Mouse (Mus musculus) megakaryocyte progenitor cell, adult 5-6 weeks (primary cell): ENCODE results near the gene Gm20517. TPM values are rescaled to one million over a fixed set of nuclear protein-coding genes. Genes with fewer than 3 reads are reported as not detected.

Source experiments
- ATAC-seq: replicated peaks from 2 replicates; pipeline ENCODE4 v1.8.0; 2016; ENCODE audit warnings: mild to moderate bottlenecking, moderate TSS enrichment, inconsistent platforms; ENCODE audit not compliant: poor library complexity
- total RNA-seq, 2 experiments: library from RNA; stranded (forward) in 1 of 2; stranded (reverse) in 1 of 2; fragments of 157-497, 149-512 nt in 1 of 2; fragments of 200-1000 nt in 1 of 2; gene quantifications; 2 replicates each; pipeline versions ENCODE4 v1.2.3 to v1.2.4; 2015 to 2017

The Gm20517 gene
- total RNA-seq, 2 experiments from 2014 or later = 2.2 to 3.4 TPM

GRCm38 (mm10) chr17:47672311-47673111 lies 61.1 kb downstream of the Gm20517 start:
- peak; percentile 62 for ATAC-seq

DNA sequence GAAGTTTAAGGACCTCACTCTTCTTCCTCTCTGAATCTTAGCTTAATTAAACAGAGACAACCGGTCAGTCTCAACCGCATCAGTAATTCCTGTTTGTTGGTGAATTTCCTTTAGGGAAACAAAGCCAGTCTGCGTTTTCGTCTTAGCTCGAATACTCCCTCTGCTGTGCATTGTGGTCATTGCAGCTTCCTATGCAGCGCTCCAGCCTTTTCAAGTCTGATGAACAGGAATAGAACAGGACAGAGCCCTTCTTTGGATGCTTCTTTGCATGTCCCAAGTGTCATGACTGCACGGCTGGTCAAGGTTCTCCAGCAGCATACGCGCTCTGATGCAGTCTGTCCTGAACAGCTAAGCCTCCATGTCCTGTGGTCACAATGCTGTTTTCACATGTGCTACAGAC lies 65.2 kb downstream of the Gm20517 start:
- peak; percentile 81 for ATAC-seq

DNA sequence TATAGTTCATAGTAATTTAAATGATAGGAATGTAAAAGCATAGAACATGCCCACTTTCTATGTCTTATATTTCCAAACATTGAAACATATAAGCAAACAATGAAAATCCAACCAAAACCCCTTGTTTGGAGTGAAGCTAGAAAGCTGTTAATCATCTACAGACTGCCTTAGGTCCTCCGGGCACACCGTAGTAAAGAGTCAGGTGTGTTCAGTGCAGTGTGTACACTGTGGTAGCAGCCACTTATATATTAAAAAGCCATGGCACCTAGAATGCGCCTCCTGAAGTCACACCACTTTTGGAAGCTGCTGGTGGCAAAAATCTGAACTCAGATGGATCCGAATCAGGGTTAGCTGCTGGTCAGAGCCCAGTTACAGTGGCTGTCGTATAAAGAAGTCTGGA lies 66.8 kb downstream of the Gm20517 start:
- no peak for ATAC-seq

- ATAC-seq = no peak
These were observed 67.3 kb downstream of the Gm20517 start for GRCm38 (mm10) chr17:47678702-47679101.

- peak; percentile 47; the same call in 1 of the 2 replicates for ATAC-seq
These were observed 71.4 kb downstream of the Gm20517 start for GRCm38 (mm10) chr17:47682836-47683235.

DNA sequence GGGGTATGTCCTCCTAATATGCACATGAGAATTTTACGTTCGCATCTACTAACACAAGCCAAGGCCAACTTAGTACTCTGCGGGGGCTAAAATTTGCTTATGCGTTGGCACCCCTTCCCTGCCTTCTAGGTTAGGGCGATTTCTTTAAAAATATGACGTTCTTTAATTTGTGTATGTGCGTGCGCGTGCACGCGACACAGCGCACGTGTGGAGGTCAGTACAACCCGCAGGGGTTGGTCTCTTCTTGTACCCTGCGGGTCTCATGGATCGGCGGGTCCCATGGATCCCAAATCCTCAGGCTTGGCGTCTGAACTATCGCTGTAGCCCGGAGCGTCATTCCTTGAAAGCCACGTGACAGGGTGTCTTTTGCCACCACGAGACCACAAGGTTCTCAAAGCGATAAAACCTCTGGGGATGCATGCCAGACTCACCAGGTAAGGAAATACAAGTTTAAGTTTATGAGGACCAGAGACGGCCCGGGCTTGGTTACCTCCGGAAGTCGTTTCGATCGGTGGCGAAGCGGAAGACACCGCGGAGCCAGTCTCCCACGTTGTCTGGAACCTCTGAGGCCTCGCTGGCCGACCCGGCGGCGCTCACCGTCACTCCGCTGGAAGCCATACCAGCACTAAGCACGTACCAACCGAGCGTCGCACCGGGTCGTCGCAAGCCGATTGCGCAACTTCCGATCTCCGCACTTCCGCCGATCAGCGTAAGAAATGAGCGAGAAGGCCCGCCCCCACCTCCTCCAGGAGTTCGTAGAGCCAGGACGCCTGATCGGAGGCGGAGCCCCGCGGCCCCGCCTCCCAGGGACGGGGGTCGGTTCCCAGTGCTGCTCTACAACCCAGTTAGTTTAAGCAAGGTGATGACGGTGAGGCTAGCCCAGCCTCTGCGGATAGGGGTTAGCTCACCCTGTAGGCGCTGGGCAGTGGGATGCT lies 76.3 kb downstream of the Gm20517 start:
- ATAC-seq = peak; percentile 90

GRCm38 (mm10) chr17:47688344-47688607 lies 76.9 kb downstream of the Gm20517 start, which contains the start of gene Tomm6:
Tomm6 (minus strand) TSS chr17:47688386.
- ATAC-seq = no peak

DNA sequence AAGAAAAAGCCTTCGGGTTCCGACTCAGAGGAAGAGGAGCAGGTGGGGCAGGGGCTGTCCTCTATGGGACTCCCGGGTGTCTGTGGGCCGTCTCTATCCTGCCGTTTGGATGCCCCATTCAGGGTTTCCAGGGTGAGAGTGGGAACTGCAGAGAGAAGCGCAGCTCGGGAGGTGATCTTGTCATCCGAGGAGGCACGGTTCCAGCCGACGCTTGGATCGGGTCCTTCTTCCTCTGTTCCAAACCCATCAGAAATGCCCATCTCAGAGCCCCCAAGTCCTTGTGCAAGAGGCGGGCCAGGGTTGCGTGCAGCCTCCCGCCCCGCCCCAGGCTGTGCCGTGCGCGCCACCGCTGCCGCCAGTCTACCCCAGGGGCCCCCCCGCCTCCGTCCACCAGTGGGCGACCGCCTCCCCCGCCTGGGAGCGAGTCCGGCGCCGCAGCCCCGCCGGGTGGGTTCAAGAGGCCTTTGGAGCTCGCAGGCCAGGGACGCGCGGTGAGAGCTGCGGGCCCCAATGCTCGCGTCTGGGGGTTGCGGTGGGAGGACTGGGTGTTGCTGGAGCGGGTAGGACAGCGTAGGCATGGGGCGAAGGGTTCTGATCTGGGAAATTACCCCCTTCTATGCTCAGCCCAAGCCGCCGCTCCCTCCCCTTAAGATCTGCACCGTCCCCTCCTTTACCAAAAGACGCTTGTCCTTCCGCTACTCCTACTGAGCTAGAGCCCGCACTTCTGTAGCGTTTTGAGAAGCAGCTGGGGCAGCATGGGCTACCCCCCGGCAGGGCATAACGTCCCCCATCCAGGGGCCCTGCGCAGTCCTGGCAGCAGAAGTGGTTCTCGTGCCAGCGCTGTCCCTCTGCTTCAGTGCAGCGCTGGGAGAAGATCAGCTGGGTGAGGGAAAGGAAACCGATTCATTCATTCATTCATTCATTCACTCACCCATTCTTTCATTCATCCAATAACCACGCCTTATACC lies 77.5 kb downstream of the Gm20517 start, which contains the start of gene Frs3:
TSS of gene Frs3 (plus strand) at position 423 of the 968 bp plus-strand sequence.
- peak; percentile 39 for ATAC-seq

GRCm38 (mm10) chr17:47689894-47690293 lies 78.5 kb downstream of the Gm20517 start:
- no peak for ATAC-seq

GRCm38 (mm10) chr17:47691650-47692049 lies 80.3 kb downstream of the Gm20517 start:
- no peak for ATAC-seq

- ATAC-seq = no peak
These were observed 82.5 kb downstream of the Gm20517 start for GRCm38 (mm10) chr17:47693671-47694441.

DNA sequence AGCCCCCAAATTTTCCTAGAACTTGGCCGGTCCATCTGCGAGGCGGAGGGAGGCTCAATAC lies 82.9 kb downstream of the Gm20517 start, which contains the start of gene Gm21981:
TSS of gene Gm21981 (minus strand) at position 14 of the 61 bp plus-strand sequence.
- ATAC-seq = no peak

- peak; percentile 94 for ATAC-seq
These were observed 83.3 kb downstream of the Gm20517 start, which contains the start of gene Prickle4 for GRCm38 (mm10) chr17:47694503-47695336. Prickle4 (minus strand) TSS chr17:47694736.

DNA sequence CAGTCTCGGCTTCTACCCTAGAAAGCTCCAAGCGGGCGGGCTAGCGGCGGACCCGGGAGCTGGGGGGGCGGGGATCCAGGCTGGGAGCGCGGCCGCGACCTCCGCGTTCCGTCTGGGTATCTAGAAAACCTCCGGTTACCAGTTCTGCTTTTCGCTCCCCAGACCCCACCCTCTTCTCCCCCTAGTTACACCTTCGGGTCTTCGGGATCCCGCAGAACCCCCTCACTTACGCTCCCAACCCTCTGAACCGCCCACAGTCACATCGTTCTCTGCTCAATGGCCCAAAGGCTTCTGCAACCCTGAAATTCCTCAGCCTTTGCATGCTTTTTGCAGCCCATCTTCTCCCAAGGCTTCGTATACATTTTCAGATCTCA lies 83.9 kb downstream of the Gm20517 start:
- no peak for ATAC-seq

GRCm38 (mm10) chr17:47698156-47698555 lies 86.8 kb downstream of the Gm20517 start:
- no peak for ATAC-seq

DNA sequence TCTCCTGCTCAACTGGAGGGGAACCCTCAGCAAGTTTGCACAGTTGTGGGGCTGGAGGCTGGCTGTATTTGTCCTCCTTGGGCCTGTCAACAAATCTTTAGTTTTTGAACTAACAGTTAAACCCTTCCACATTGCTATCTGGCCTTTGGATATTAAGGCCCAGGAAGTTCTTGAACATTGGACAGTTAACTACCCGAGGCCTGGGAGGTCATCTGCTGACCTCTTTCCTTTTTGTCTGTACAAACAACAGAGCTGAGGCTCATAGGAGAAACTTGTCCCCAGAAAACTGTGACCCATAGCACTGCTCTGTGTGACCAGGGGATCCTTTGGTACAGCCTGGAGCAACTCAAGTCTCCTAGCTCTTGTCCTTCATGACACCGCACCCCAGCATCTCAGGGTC lies 87.7 kb downstream of the Gm20517 start:
- no peak for ATAC-seq

GRCm38 (mm10) chr17:47701793-47702192 lies 90.4 kb downstream of the Gm20517 start:
- no peak for ATAC-seq

DNA sequence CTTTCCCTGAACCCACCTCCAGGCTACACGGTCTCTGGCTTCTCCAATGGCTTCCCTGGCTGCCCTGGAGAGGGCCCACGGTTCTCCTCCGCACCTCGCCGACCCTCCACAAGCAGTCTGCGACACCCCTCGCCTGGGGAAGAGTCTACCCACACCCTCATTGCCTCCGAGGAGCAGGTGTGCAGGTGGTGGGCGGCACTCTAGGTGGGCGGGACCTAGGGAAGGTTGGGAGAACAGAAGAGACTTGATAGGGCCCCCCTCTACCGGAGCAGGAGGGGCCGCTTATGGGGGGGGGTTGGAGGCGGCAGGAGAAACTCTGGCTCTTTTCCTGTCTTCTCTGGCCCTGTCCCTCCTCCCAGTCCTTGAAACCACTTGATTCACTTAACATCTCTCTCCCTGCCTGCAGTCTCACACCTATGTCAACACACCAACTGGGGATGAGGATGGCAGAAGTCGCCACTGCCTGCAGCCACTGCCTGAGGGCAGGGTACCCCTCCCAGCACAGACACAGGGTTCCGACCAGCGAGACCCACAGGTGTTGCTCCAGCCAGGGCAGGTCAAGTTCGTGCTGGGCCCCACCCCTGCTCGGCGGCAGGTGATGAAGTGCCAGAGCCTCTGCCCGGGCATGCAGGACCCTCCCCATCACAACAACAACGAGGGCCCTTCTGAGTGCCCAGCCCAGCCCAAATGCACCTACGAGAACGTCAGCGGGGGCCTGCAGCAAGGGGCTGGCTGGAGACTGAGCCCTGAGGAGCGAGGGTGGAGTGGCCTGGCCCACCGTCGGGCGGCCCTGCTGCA lies 91.4 kb downstream of the Gm20517 start:
- no peak for ATAC-seq

GRCm38 (mm10) chr17:47703556-47703955 lies 92.2 kb downstream of the Gm20517 start:
- no peak for ATAC-seq
